Mouse (Mus musculus) cerebellum, postnatal 10 days (tissue): Measurements from ENCODE around the gene Fut9.
A peak's percentile ranks its signal among the peaks of the same experiment; 100 is the strongest.

ENCODE experiments used
- DNase-seq, 2 experiments: peaks; one replicate each; pipeline ENCODE4 v3.0.0; 2021; ENCODE audit warnings: mixed read lengths in 2 of 2

The Fut9 gene

GRCm38 (mm10) chr4:25645580-25645979, 154.5 kb downstream of the Fut9 start:
- DNase-seq = no peak

- no peak for DNase-seq
Observed at GRCm38 (mm10) chr4:25641993-25642392, 158.1 kb downstream of the Fut9 start.

DNA sequence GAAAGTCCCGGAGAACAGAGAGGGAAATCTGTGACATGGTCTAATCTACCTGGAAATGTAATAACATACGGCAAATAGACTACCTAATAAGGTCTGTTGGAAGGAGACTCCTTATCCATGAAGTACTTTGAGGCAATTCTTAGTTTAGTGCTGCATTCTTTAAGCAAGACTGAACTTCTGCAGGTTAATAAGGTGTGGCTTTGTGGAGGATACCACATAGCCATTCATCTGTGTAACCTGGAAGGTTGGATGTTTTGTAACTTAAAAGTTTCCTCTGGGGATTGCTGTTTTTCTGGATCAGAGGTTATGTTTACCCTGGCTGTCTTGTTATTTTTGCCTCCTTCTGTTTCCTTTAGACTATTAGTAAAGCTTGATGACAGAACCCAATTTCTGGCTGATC, 166.8 kb downstream of the Fut9 start:
- DNase-seq = no peak

DNA sequence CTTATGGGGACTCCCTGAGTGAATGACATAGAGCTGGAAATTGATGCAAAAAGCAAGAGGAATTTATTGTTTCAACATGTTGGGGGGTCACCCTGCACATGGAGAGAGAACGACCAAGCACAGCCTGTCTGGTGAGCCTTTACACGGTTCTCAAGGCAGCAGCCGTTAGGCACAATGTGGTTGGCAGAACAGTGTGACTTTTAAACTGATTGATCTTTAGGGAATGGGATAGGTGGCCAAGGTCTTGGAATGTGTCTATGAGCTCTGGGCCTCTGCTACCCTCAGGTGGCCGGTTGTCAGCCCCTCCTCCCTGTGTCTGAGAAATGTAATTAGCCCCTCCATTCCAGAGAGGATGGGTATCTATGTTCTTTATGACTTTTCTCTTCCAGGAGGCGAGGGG, 171.9 kb downstream of the Fut9 start:
- peak in 1 of 2 experiments; percentile 4 for DNase-seq

DNA sequence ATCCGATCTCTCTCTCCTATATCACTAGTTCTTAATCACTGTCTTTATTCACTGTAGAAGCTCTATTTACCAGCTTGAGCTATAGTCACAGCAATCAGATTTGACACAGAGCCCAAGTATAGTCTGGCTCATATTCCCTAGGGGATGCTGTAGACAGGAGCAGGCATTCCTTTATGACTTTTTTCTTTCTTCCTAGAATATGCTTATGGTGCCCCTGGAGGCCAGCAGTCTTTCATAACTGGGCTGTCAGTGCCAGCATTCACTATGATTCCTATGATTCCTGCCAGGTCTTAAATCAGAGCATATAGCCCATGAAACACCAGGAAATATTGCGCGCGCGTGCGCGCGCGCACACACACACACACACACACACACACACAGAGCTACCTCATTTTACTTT, 172.6 kb downstream of the Fut9 start:
- peak; percentile 41 to 48 for DNase-seq

- peak in 1 of 2 experiments; percentile 12 for DNase-seq
Observed at GRCm38 (mm10) chr4:25627039-25627438, 173.0 kb downstream of the Fut9 start.

- peak; percentile 75 to 77 for DNase-seq
Observed at GRCm38 (mm10) chr4:25623176-25623575, 176.9 kb downstream of the Fut9 start.

- no peak for DNase-seq
Observed at GRCm38 (mm10) chr4:25617301-25617700, 182.7 kb downstream of the Fut9 start.

- no peak for DNase-seq
Observed at GRCm38 (mm10) chr4:25613426-25613825, 186.6 kb downstream of the Fut9 start.

- peak in 1 of 2 experiments; percentile 4 for DNase-seq
Observed at GRCm38 (mm10) chr4:25610481-25610880, 189.6 kb downstream of the Fut9 start.

DNA sequence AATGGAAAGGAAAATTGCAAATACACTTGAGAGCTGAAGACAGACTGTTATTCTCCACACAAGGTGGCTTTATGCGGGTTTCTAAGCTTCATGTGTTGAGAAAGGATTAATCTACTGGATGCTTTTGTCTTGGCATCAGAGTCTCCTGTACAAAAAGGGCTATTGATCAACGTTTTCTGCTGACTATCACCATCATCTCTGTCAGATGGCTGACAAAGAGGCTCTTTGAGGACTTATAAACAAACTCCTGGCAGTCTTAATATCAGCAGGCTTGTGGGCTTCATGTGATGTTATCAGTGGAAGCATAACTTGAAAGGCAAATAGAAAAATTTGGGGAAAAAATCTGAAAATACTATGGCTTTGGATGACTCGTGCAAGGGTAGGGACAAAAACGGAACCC, 206.8 kb downstream of the Fut9 start:
- no peak for DNase-seq
